Mouse (Mus musculus) MEL (cell line): ENCODE data around the gene Bsn.

Experiments used
- CTCF ChIP-seq, 3 experiments: IDR thresholded peaks in 2 of 3; conservative IDR thresholded peaks in 1 of 3; 2 replicates each; pipeline ENCODE4 v1.5.1; 2011 to 2012; ENCODE audit warnings: low read length in 3 of 3, low read depth in 2 of 3, mild to moderate bottlenecking in 2 of 3, improper control_type of control experiment in 1 of 3, inconsistent platforms in 1 of 3, mixed read lengths in 1 of 3, moderate library complexity in 1 of 3; ENCODE audit not compliant: control insufficient read depth in 1 of 3, insufficient read depth in 1 of 3, poor library complexity in 1 of 3, severe bottlenecking in 1 of 3
- ELF1 ChIP-seq: IDR thresholded peaks from 2 replicates; pipeline ENCODE4 v1.6.1; 2014; ENCODE audit warnings: low read depth, mild to moderate bottlenecking, inconsistent platforms, low read length, improper control_type of control experiment, moderate library complexity
- GATA1 ChIP-seq: IDR thresholded peaks from 2 replicates; pipeline ENCODE4 v1.6.1; 2011; ENCODE audit warnings: low read depth, low read length, improper control_type of control experiment

- TF ChIP-seq ELF1 (no peak), CTCF (IDR thresholded peaks at IDR 0.05 in 2 of 3, conservative IDR thresholded peaks at IDR 0.05 in 1 of 3; ENCODE audit: control insufficient read depth in 1 of 3, insufficient read depth in 1 of 3, low read depth in 2 of 3, low read length in 3 of 3, poor library complexity in 1 of 3, severe bottlenecking in 1 of 3) (no peak), GATA1 (no peak)
These were observed 747 bp downstream of the Bsn start for GRCm38 (mm10) chr9:108189488-108189786.
